In the genomic region with DNA sequence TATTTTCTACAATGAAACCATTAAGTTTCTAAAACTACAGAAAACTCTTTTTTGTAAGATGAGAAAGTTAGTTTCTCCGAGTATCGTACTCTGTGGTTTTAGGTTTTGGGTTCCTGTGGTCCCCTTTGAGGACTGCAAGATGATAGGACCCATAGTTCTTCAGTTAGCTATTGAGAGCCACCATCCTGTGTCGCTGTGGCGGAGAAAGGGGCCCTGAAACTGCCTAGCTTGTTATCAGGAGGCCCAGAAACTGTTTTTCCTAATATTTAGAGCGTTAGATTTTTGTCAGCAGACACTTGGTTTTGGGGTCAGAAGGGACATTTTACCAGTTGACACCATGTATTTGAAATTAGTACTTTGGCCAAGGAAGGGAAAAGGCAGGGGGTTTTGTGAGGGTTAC, we compare ENCODE assay signal across 30 mouse cellular contexts.
DNase-seq lines count a peak whose midpoint lies in the region; ATAC-seq lines count a peak whose summit lies in the region.
"Had no signal": no experiment of that assay in that cellular context is flagged by ENCODE, and none has a peak within 500 bp of the region (broad histone marks: within the 10 kb centered on the region; RNA-seq: fewer than 3 reads in every experiment).

No protein-coding gene starts in this region.

- WGBS in liver, embryonic 13.5 days (ENCODE audit: insufficient replicate concordance) = 28% methylated on average over 5 of the region's 5 CpGs

- H3K9ac ChIP-seq in liver, embryonic 13.5 days = no peak overlapping the region
- H3K9ac ChIP-seq: forebrain, embryonic 12.5 days; forebrain, postnatal 0 days; hindbrain, embryonic 14.5 days; limb, embryonic 15.5 days; lung, embryonic 15.5 days had no signal

- H3K9me3 ChIP-seq in liver, embryonic 13.5 days (replicated peaks) = no peaks in the 10 kb centered on the region
- H3K9me3 ChIP-seq: forebrain, embryonic 12.5 days; limb, embryonic 10.5 days; limb, embryonic 15.5 days; lung, embryonic 15.5 days had no signal

- no peaks in the 10 kb centered on the region for H3K36me3 ChIP-seq in liver, embryonic 13.5 days
- H3K36me3 ChIP-seq: forebrain, embryonic 12.5 days; G1E had no signal

- ATAC-seq in liver, embryonic 13.5 days (ENCODE audit: low read depth) = peak; percentile 71
- peak; percentile 59 for ATAC-seq in megakaryocyte progenitor cell, adult 5-6 weeks (replicated peaks; ENCODE audit: poor library complexity)
- ATAC-seq: forebrain, postnatal 0 days; intestine, postnatal 0 days had no signal

- peaks cover 25% of the 10 kb centered on the region for H3K4me1 ChIP-seq in liver, embryonic 13.5 days (replicated peaks)
- H3K4me1 ChIP-seq: forebrain, embryonic 12.5 days had no signal

- H3K4me3 ChIP-seq in liver, embryonic 13.5 days (replicated peaks) = no peak overlapping the region
- H3K4me3 ChIP-seq: erythroblast, embryonic 14.5 days; forebrain, embryonic 12.5 days; limb, embryonic 10.5 days; limb, embryonic 15.5 days; lung, embryonic 15.5 days had no signal

- H3K4me2 ChIP-seq in liver, embryonic 13.5 days = 0 out of 2 replicates have a peak overlapping the region, but pooled peaks have one; percentile 21
- H3K4me2 ChIP-seq: forebrain, embryonic 12.5 days; heart, embryonic 11.5 days; hindbrain, embryonic 14.5 days; limb, embryonic 15.5 days; lung, embryonic 15.5 days had no signal

- H3K27me3 ChIP-seq in liver, embryonic 13.5 days = no peaks in the 10 kb centered on the region
- H3K27me3 ChIP-seq: forebrain, embryonic 12.5 days; limb, embryonic 15.5 days; lung, embryonic 15.5 days had no signal

- DNase-seq in thymus, postnatal 0 days (ENCODE audit: low spot score) = peak; percentile 63
- DNase-seq in thymus, adult 18-20 months = no peak
- DNase-seq in liver (peak; percentile 51), MN1 (ENCODE audit: low spot score) (no peak)
- DNase-seq in liver, embryonic 13.5 days = no peak
- DNase-seq in frontal cortex, postnatal 14 days (ENCODE audit: low spot score in 2 of 2) = no peak
- DNase-seq in kidney, postnatal 4 days = no peak
- DNase-seq: adrenal gland, postnatal 14 days; B cell, adult 2 months; cerebellum, adult 11 months; cerebellum, adult 9-10 months; forebrain, postnatal 0 days; gastrocnemius, postnatal 25 days; heart, adult 11 months; heart, postnatal 4 days; kidney, adult 9 months; kidney, postnatal 10 days; layer of hippocampus, adult 9-11 months; midbrain, embryonic 14.5 days; right cerebral cortex, postnatal 25 days had no signal

- peak overlapping the region; percentile 79 for H3K27ac ChIP-seq in liver, embryonic 13.5 days
- H3K27ac ChIP-seq: forebrain, embryonic 12.5 days; hindbrain, embryonic 14.5 days; limb, embryonic 10.5 days; lung, embryonic 15.5 days had no signal

Comparison
In these comparisons a context has a peak if more than half of its experiments do, and no peak if none do; other contexts are left out.
1. DNase-seq: peak in thymus, postnatal 0 days (single experiment) and liver (single experiment); none in thymus, adult 18-20 months (0 of 2), liver, embryonic 13.5 days (single experiment), MN1 (single experiment), frontal cortex, postnatal 14 days (0 of 2) and kidney, postnatal 4 days (0 of 2).